Mouse (Mus musculus): ENCODE data around the gene Eif4g3. TPM values are rescaled to one million over a fixed set of nuclear protein-coding genes. Genes with fewer than 3 reads are reported as not detected.

Eif4g3 gene
- total and polyA plus RNA-seq, 3 experiments = 25.5 to 97.9 (median 72.3) TPM

GRCm38 (mm10) chr4:138223623-138224022, 230.8 kb downstream of the Eif4g3 start:
- Histone ChIP-seq H3K9me3 (replicated peaks) (no peaks in the 10 kb centered on the region), H3K4me1 (ENCODE audit: insufficient read depth, low read depth, low read length) (peaks cover 29% of the 10 kb centered on the region), H3K36me3 (replicated peaks) (peaks cover 94% of the 10 kb centered on the region), H3K27me3 (ENCODE audit: insufficient read depth, low read length) (no peaks in the 10 kb centered on the region), H3K4me3 (ENCODE audit: low read depth, low read length) (no peak overlapping the region)
- ATAC-seq (ENCODE audit: extremely low read depth, insufficient number of reproducible peaks, low FRiP score, poor library complexity, severe bottlenecking) = no peak
- no peak for TF ChIP-seq GATA1 (IDR thresholded peaks at IDR 0.05; ENCODE audit: borderline replicate concordance, low read length)
- TF ChIP-seq GATA2 (IDR thresholded peaks at IDR 0.05; ENCODE audit: borderline replicate concordance, low read depth, low read length) = no peak
- no peak for TF ChIP-seq POLR2AphosphoS5 (IDR thresholded peaks at IDR 0.05; ENCODE audit: insufficient replicate concordance, low read depth, low read length)
- no peak for TF ChIP-seq CTCF (IDR thresholded peaks at IDR 0.05; ENCODE audit: low read depth, low read length)
- TF ChIP-seq TAL1 (conservative IDR thresholded peaks at IDR 0.05; ENCODE audit: low read depth, low read length) = no peak
- no peak for DNase-seq (ENCODE audit: low spot score)

- no peaks in the 10 kb centered on the region for H3K9me3 ChIP-seq (replicated peaks)
- peaks cover 14% of the 10 kb centered on the region; the same call in 1 of the 2 replicates for H3K27me3 ChIP-seq (ENCODE audit: insufficient read depth, low read length)
- H3K36me3 ChIP-seq (replicated peaks) = peaks cover 89% of the 10 kb centered on the region
- no peak for TF ChIP-seq POLR2AphosphoS5 (IDR thresholded peaks at IDR 0.05; ENCODE audit: insufficient replicate concordance, low read depth, low read length)
- DNase-seq (ENCODE audit: low spot score) (no peak), ATAC-seq (ENCODE audit: extremely low read depth, insufficient number of reproducible peaks, low FRiP score, poor library complexity, severe bottlenecking) (no peak)
- no peak overlapping the region for H3K4me3 ChIP-seq (ENCODE audit: low read depth, low read length)
- peaks cover 12% of the 10 kb centered on the region; the same call in 1 of the 2 replicates for H3K4me1 ChIP-seq (ENCODE audit: insufficient read depth, low read depth, low read length)
These were observed 254.2 kb downstream of the Eif4g3 start for GRCm38 (mm10) chr4:138246756-138247665.

GRCm38 (mm10) chr4:138250088-138250960, 257.5 kb downstream of the Eif4g3 start, which contains the start of the genes Sh2d5 and Kif17:
Gene Sh2d5, plus strand, starts transcription at chr4:138250403.
Gene Kif17, plus strand, starts transcription at chr4:138250435.
- Histone ChIP-seq H3K36me3 (replicated peaks) (peaks cover 85% of the 10 kb centered on the region), H3K9me3 (replicated peaks) (no peaks in the 10 kb centered on the region), H3K27me3 (ENCODE audit: insufficient read depth, low read length) (peaks cover 14% of the 10 kb centered on the region; the same call in 1 of the 2 replicates), H3K4me1 (ENCODE audit: insufficient read depth, low read depth, low read length) (peaks cover 13% of the 10 kb centered on the region; the same call in 1 of the 2 replicates), H3K4me3 (ENCODE audit: low read depth, low read length) (peak within 1 kb of the TSS; percentile 13; the same call in 1 of the 2 replicates)
- ATAC-seq (ENCODE audit: extremely low read depth, insufficient number of reproducible peaks, low FRiP score, poor library complexity, severe bottlenecking) = no peak
- TF ChIP-seq GATA1 (IDR thresholded peaks at IDR 0.05; ENCODE audit: borderline replicate concordance, low read length) (no peak), POLR2AphosphoS5 (IDR thresholded peaks at IDR 0.05; ENCODE audit: insufficient replicate concordance, low read depth, low read length) (no peak), CTCF (IDR thresholded peaks at IDR 0.05; ENCODE audit: low read depth, low read length) (no peak), TAL1 (conservative IDR thresholded peaks at IDR 0.05; ENCODE audit: low read depth, low read length) (no peak)
- DNase-seq (ENCODE audit: low spot score) = no peak

- ATAC-seq (ENCODE audit: extremely low read depth, insufficient number of reproducible peaks, low FRiP score, poor library complexity, severe bottlenecking) (no peak), DNase-seq (ENCODE audit: low spot score) (no peak)
- no peak for TF ChIP-seq POLR2AphosphoS5 (IDR thresholded peaks at IDR 0.05; ENCODE audit: insufficient replicate concordance, low read depth, low read length)
- no peak for TF ChIP-seq GATA1 (IDR thresholded peaks at IDR 0.05; ENCODE audit: borderline replicate concordance, low read length)
- TF ChIP-seq TAL1 (conservative IDR thresholded peaks at IDR 0.05; ENCODE audit: low read depth, low read length) = no peak
- TF ChIP-seq GATA2 (IDR thresholded peaks at IDR 0.05; ENCODE audit: borderline replicate concordance, low read depth, low read length) = no peak
- no peak for TF ChIP-seq CTCF (IDR thresholded peaks at IDR 0.05; ENCODE audit: low read depth, low read length)
- H3K4me3 ChIP-seq (ENCODE audit: low read depth, low read length) = no peak overlapping the region
- H3K36me3 ChIP-seq (replicated peaks) = peaks cover 83% of the 10 kb centered on the region
- H3K4me1 ChIP-seq (ENCODE audit: insufficient read depth, low read depth, low read length) = peaks cover 13% of the 10 kb centered on the region; the same call in 1 of the 2 replicates
- H3K9me3 ChIP-seq (replicated peaks) = no peaks in the 10 kb centered on the region
- peaks cover 14% of the 10 kb centered on the region; the same call in 1 of the 2 replicates for H3K27me3 ChIP-seq (ENCODE audit: insufficient read depth, low read length)
These were observed 259.0 kb downstream of the Eif4g3 start for GRCm38 (mm10) chr4:138251819-138252218.

- no peak for TF ChIP-seq GATA2 (IDR thresholded peaks at IDR 0.05; ENCODE audit: borderline replicate concordance, low read depth, low read length)
- TF ChIP-seq GATA1 (IDR thresholded peaks at IDR 0.05; ENCODE audit: borderline replicate concordance, low read length) = no peak
- TF ChIP-seq POLR2AphosphoS5 (IDR thresholded peaks at IDR 0.05; ENCODE audit: insufficient replicate concordance, low read depth, low read length) = no peak
- TF ChIP-seq CTCF (IDR thresholded peaks at IDR 0.05; ENCODE audit: low read depth, low read length) = no peak
- peaks cover 17% of the 10 kb centered on the region for H3K4me1 ChIP-seq (ENCODE audit: insufficient read depth, low read depth, low read length)
- H3K4me3 ChIP-seq (ENCODE audit: low read depth, low read length) = no peak overlapping the region
- H3K36me3 ChIP-seq (replicated peaks) = peaks cover 83% of the 10 kb centered on the region
- H3K27me3 ChIP-seq (ENCODE audit: insufficient read depth, low read length) = peaks cover 14% of the 10 kb centered on the region; the same call in 1 of the 2 replicates
- ATAC-seq (ENCODE audit: extremely low read depth, insufficient number of reproducible peaks, low FRiP score, poor library complexity, severe bottlenecking) (no peak), DNase-seq (ENCODE audit: low spot score) (no peak)
- H3K9me3 ChIP-seq (replicated peaks) = no peaks in the 10 kb centered on the region
These were observed 259.4 kb downstream of the Eif4g3 start for GRCm38 (mm10) chr4:138252231-138252630.
